Mouse (Mus musculus) lung, postnatal 0 days (tissue): ENCODE results near the gene Gm10964.

Experiments
- CTCF ChIP-seq: IDR thresholded peaks from 2 replicates; pipeline ENCODE4 v1.5.1; 2016; ENCODE audit warnings: antibody characterized with exemption, mild to moderate bottlenecking
- EP300 ChIP-seq: IDR thresholded peaks from 2 replicates; pipeline ENCODE4 v1.6.1; 2016; ENCODE audit warnings: antibody characterized with exemption, mild to moderate bottlenecking, control low read depth

DNA sequence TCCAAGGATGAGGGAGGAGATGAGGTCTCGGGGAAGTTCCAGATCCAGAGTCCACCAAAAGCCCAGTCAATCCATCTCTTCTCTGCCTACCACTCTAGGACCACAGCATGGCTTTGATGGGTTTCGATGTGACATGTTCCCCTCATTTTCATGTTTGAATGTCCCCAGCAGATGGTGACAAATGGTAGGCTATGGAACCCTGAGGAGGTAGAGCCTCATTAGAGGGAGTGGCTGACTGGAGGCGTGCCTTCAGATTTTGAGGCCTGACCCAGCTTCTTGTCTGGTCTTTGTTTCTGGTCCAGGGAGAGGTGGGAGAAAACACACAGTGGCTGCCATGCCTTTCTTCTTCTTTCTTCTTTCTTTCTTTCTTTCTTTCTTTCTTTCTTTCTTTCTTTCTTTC lies 48.7 kb upstream of the Gm10964 start:
- TF ChIP-seq CTCF (peak; percentile 63), EP300 (no peak)
